Mouse (Mus musculus) C2C12 (cell line): ENCODE results near the gene Gfod1.

Experiments used
- CEBPB ChIP-seq: IDR thresholded peaks from one replicate; pipeline ENCODE4 v1.6.1; 2011; ENCODE audit warnings: low read depth, mild to moderate bottlenecking, control low read depth, moderate library complexity
- CTCF ChIP-seq: IDR thresholded peaks from one replicate; pipeline ENCODE4 v1.5.1; 2011; ENCODE audit not compliant: control insufficient read depth, insufficient read depth, insufficient read length
- MAX ChIP-seq: IDR thresholded peaks from one replicate; pipeline ENCODE4 v1.6.1; 2011; ENCODE audit warnings: mild to moderate bottlenecking, control low read depth
- MYOG ChIP-seq: IDR thresholded peaks from one replicate; pipeline ENCODE4 v1.6.1; 2011; ENCODE audit not compliant: control insufficient read depth, insufficient read length; ENCODE audit errors: extremely low read depth

- TF ChIP-seq CTCF (no peak), MYOG (no peak), CEBPB (no peak), MAX (no peak)
Observed at GRCm38 (mm10) chr13:43266333-43266732, 37.6 kb downstream of the Gfod1 start.
